Mouse (Mus musculus) heart, adult 8-10 months (tissue): Measurements from ENCODE around the gene Kdm8. TPM values are rescaled to one million over a fixed set of nuclear protein-coding genes. Genes with fewer than 3 reads are reported as not detected.

Source experiments
- DNase-seq: peaks from one replicate; pipeline ENCODE4 v3.0.0; 2022; ENCODE audit warnings: low spot score
- total RNA-seq, 4 experiments: library from RNA; stranded (reverse); gene quantifications; 2 replicates each; pipeline ENCODE4 v1.2.4; 2022

Gene Kdm8
- total RNA-seq, 4 experiments from 2014 or later, result 3.6 to 6.0 (median 4.0) TPM

DNA sequence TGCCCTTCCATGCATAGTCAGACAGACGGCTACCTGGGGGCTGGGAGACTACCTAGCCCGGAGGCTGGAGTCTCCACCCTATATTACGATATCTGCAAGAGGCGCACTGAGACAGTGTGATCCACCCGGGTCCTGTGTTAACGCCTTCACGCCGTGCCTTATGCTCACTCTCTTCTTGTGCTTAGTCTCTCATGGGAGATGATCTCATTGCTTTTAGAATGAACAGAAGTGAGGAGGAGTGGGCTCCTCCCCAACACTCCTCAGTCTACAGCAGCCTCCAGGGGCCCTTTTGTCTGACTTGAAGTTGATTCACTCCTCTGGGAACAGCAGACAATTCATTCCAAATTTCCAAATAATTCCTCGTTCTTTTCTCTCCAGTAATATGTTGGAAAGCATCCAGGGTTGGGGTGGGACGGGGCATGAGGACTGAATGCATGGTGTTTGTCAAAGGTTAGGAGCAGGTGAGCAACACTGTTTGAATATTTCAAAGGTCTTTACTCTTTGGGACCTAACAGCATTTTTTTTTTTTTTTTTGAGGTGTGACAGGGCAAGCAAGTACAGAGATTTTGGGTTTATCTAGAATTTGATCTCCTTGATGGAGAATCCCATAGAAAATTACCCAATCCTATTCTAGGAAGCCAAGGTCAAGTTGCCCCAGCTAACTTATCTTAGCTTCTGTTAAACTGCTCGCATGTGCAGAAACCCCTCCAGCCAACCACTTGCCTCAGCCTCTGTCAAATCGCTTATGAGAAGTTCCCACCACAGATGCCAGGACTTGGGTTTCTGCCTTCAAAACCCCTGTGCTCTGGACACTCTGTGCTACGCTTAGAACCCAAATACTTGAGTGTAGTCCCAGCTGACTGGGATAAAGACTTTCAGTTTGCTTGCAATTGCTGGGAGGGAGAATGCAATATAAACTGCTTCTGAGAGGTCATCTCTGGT lies 55.7 kb downstream of the Kdm8 start:
- DNase-seq, result no peak

DNA sequence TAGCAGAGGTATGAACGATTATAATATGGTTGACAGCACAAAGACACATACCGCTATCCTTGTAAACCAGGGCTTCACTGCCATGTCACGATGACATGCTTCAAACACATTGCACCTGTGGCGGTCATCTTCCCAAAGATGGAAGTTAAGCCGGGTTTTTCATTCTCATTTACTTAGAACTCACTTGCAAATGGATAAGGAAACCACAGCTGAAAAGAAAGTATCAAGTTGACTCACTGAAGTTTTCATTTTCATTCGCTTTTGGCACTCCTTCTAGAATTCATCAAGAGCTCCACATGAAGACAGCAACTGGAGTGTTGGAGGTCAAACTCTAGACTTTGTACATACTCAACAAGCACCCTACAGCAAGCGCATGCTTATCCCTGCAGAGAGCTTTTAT lies 56.4 kb downstream of the Kdm8 start:
- DNase-seq, result no peak

DNA sequence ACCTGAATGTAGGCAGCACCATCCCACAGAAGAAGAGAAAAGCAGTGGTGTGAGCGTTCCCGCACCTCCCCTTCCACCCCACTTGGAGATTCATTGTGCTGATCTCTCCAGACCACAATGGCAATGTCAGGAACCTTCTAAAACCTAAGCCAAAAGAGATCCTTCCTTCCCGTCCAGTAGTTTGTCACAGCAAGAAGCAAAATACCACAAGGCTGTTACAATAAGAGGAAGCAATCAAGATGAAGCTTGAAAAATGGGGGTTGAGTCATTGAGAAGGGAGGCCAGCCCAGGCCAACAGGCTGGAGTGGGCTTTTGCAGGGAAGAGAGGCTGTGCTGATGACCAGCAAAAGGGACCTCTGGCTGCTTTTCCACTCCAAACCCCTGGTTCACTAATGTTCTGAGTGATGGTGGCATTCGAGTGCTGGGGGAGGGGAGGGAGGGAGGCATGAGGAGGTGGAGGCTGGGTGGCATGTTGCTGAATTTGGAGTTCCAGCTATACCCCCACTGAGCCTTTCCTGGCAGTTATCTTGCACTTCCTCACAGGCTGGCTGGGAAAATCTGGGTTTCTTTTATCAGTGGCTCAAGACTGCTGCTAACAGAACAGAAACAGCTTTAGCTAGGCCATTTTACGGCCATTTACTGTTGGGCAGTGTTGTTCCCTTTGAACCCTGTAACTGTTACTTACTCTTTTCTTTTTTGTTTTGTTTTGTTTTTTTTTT lies 59.1 kb downstream of the Kdm8 start:
- DNase-seq, result peak; percentile 50

DNA sequence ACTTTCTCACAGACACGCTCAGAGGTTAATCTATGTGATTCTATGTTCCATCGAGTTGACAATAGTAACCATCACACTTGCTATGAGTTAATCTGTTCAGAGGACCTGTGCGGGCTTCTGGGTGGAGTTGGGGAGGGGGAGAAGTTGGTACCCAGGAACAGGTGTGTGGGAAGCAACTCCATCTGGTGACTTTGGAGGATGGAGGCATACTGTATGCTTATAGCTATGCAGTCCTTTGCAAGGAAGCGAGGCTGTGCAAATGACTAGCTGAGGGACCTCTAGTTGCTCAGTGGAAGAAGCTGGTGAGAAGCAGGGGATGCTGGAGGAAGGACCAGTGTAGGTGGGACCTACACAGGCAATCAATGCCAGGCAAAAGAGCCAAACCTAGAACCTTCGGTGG lies 60.1 kb downstream of the Kdm8 start:
- DNase-seq, result no peak

DNA sequence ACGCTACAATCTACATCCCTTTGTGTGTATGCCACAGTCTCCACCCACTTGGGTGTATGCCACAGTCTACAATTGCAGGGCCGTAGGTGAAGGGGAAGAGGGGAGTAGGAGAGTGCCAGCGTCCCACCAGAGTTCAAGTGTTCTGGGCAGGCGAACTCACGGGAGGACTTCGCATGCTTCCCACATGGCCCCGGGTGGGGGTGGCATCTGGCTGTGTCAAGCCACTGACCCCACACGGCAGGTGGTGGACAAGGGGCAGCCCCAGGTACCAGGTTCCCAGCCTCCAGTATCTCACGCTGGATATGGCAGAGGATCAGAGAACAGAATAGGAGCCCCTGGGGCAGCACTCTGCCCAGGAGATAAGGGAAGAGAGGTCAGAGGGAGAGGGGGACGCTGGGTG lies 61.1 kb downstream of the Kdm8 start:
- no peak for DNase-seq

DNA sequence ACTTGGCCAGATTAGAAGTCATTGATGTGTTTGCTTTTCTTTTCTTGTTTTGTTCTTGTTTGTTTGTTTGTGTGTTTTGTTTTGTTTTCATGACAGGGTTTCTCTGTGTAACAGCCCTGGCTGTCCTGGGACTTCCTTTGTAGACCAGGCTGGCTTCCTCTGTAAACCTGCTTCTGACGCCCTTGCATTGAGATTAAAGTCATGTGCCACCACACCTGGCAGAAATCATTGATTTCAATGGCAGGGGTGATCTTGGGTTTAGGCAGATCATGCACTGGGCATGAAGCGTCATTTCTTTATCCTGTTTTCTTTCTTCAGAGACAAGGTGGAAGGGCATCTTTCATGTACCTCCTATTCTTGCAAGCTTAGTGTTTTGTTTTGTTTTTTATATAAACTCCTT lies 62.8 kb downstream of the Kdm8 start:
- DNase-seq, result no peak

DNA sequence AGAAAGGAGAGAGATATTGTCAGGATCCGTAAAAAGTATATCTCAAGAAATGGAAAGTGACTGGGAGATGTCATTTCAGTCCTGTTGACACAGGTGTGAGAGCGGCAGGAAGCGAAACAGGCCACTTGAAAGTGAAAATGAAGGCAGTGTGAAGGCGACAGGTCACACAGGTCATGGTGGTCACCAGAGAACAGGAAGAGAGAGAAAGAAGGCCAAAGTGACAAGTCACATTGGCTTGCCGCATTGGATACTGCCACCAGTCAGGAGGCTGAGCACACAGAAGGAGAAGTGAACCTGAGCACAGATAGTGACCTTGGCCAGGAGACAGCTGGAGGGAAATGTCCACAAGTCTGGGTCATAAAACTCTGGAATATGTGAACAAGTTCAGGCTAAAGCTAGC lies 67.0 kb downstream of the Kdm8 start:
- no peak for DNase-seq

DNA sequence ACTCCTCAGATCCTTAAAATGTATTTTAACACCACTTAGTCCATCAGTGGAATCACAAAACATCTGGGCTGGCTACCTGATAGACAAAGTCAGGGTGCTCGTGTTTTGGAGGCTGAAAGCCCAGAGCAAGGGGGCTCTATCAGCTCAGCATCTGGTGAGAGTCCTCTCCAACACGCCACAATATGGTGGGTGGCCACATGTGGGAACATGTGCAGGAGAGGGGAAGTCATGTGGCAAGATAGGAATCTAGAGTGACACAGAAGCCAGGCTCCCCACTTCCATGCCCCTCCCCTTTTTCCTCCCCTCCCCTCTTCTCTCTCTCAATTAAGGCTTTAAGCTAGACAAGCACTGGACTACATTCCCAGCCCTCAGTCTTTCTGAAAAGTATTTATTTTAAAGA lies 67.4 kb downstream of the Kdm8 start:
- no peak for DNase-seq

Other genes with a start within 250 kb of the Kdm8 start
- gene Nsmce1, start 46.9 kb downstream of the Kdm8 start, total RNA-seq, result 10 to 100 TPM; 28.9 to 33.1 (median 31.3) TPM
- 10 to 100 TPM; 11.1 to 16.8 (median 13.5) TPM for gene Il4ra, start 107.4 kb downstream of the Kdm8 start, total RNA-seq
- under 1 TPM; 0.19 to 0.69 (median 0.33) TPM for gene Il21r, start 158.8 kb downstream of the Kdm8 start, total RNA-seq